Mouse (Mus musculus) gastrocnemius, postnatal 10 days (tissue): ENCODE results near the gene D2hgdh. TPM values are rescaled to one million over a fixed set of nuclear protein-coding genes. Genes with fewer than 3 reads are reported as not detected.
A peak's percentile ranks its signal among the peaks of the same experiment; 100 is the strongest.

Source experiments
- DNase-seq: peaks from one replicate; pipeline ENCODE4 v3.0.0; 2021; ENCODE audit warnings: mixed read lengths
- long read RNA-seq, 2 experiments: library from polyadenylated mRNA; stranded (forward); transcript quantifications; one replicate each; pipeline ENCODE4 v2.0.0; 2021
- total RNA-seq, 2 experiments: library from RNA; stranded (reverse); gene quantifications; 2 replicates each; pipeline ENCODE4 v1.2.3; 2021

The D2hgdh gene
- 10 to 100 TPM; 19.5 to 24.4 TPM for total RNA-seq
- long read RNA-seq, experiment 1, transcript D2hgdh-201 (10 exons, 3,232 nt), result major isoform, 11 of 42 reads
- long read RNA-seq, experiment 1, transcript D2hgdh-202 (10 exons, 3,459 nt), result minor isoform, 10 of 42 reads
- long read RNA-seq, experiment 1, partial matches to known transcripts, result 3 of 42 reads
- long read RNA-seq, experiment 1, other reads (novel, unspliced or antisense), result 18 of 42 reads
- long read RNA-seq, experiment 2, transcript D2hgdh-201 (10 exons, 3,232 nt), result major isoform, 12 of 44 reads
- long read RNA-seq, experiment 2, partial matches to known transcripts, result 9 of 44 reads
- long read RNA-seq, experiment 2, other reads (novel, unspliced or antisense), result 19 of 44 reads

DNA sequence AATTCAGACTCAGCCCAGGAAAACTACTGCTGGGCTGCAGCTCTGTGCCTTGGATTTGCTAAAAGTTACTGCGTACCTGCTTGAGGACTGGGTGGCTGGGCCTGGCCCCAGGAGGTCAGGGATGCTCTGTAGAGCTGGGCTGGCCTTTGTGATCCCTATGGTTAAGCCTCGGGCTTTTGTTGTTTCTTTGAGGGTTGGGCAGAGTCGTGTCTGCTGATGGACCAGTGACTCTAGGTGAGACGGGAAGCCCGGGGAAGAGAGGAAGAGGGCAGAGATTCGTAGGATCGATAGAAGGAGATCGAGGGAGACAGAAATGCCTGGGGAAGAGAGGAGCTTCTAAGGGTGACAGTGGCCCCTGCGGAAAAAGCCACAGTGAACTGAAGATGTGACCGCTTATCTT is at the start of gene D2hgdh:
Gene D2hgdh (plus strand): TSS at position 301 of the 400 bp plus-strand sequence.
- no peak for DNase-seq

DNA sequence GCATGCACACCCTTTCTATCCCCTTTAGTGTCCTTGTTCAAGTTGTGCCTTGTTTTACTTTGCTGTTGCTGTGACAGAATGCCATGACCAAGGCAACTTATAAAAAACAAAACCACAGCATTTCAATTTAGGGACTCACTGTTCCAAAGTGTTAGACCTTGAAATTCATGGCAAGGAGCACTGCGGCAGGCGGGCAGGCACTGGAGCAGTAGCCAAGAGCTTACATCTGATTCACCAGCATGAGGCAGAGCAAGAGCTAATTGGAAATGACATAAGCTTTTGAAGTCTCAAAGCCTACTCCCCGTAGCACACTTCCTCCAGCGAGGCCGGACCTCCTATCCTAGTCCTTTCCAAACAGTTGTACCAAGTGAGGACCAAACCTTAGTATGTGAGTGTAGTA is 48.0 kb upstream of the D2hgdh start:
- no peak for DNase-seq

DNA sequence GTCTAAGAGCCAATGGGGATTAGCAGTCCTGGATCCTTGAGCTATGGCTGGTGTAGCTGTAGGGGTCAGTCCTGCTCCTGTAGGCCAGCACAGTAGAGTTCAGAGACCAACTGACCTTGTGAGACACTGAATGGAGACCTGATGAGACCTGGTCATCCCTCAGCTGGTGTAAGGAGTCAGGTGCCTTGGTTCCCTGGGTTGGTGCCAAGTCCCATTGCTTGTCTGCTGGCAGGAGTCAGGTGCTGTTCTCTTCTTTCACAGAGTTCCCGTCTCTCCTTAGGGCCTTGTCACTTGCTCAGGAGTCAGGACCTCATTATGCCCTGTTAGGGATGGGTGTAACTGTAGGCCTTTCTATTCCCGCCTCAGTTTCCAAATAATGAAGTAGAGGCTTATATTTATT is 37.8 kb upstream of the D2hgdh start:
- no peak for DNase-seq

DNA sequence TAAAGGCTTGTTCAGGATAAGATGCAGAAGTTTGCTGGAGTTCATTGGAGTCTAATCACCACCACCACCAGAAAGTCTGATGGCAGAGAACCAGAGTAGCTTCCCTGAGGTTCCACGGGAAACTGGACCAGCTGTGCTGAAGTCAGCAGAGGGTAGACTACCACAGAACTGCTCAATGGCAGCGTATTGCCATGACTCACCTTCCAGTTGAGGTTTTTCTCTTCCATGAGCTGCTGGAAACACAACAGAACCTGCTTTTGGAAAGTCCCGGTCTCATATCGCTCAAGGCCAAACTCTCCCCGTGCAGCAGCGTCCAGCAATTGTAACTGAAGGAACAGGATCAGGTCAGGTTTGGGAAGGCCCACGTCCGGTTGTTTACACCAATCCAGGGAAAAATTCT is 30.2 kb upstream of the D2hgdh start:
- no peak for DNase-seq

DNA sequence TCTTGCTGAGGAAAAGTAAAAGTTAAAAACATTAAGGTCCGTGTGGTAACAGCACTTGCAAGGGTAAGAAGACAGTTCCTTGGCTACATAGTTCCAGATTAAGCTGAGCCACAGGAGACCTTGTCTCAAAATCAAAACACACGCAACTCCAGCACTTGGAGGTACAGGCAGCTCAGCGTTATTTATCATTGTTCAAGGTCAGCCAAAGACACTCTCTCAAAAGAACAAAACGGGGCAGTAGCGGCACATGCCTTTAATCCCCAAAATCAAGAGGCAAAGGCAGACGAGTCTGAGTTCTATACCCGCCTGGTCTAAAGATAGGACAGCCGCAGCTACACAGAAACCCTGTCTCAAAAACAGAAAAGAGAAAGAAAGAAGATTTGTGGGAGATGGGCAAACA is 28.8 kb upstream of the D2hgdh start:
- DNase-seq, result no peak

DNA sequence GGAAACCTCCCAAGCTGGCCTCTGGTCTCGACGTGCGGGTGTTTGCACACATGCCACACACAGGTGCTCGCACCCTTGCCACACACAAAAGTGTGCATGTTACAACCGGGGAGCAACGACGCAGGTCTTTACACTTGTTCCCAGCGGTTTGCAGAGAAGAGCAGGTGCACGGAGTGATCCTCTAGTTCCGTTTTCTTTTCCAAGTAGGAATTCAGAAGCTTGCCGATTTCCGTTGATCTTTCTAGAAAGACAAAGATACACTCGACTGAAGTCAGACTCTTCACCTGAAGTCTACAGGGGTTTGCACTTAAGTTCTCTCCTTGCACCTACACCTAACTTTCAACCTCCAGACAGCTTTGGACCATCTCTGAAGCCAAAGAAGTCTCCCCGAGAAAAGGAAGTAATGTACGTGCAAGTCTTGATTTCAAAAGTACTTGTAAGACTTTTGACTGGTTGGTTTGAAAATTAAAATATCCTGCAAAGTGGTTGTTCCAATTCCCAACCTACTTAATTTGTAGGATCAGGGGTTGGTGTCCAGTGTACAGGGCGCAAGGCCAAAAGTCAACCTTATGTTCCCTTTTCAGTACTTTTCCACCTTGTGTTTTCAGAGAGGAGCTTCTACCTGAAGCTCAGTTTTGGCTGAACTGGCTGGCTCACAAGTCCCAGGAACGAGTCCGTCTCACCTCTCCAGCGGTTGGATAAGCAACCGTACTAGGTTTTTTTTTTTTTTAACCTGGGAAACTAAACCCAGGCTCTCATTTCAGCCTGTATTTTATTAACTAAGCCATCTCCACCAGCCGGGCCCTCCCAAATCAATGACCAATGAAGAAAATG is 23.8 kb upstream of the D2hgdh start:
- DNase-seq, result no peak

DNA sequence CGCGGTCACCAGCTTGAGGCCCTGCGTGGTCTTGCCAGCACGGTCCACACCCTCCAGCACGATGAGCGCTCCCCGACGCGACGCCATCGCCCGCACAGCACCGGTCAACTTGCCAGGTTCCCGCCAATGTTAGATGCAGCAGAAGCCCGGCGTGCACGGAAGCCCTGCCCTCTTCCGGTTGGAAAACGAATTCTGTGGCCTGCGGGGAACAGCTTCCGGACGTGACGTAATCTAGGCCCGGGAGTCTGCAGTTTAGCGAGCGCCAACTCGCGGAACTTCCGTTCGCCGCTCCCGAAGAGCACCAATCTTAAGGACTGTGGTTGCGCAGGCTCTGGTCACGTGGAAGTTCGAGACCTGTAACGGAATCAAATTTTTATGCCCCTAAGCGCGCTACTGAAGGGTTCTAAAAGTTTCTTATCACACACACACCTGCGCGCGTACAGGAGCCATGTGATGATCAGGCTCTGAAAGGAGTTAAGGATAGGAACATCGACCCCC is 22.9 kb upstream of the D2hgdh start, which contains the start of gene Dtymk:
Gene Dtymk (minus strand): TSS at position 194 of the 498 bp plus-strand sequence.
- peak; percentile 86 for DNase-seq

DNA sequence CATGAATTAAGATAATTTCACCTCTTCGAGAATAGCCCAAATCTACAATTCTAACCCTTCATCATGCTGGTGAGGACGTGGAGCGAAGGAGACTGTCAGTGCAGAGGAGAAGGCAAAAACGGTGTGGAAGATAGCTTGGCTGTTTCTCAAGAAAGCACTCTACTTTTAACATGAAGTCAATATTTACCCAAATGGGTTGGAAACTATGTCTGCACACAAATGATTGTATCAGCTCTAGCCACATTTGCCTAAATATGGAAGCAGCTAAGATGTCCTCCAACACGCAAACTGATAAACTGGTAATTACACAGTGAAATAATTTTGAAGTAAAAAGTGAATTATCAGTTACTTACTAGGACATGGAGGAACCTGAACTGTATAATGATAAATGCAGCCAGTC is 21.9 kb upstream of the D2hgdh start:
- DNase-seq, result no peak

DNA sequence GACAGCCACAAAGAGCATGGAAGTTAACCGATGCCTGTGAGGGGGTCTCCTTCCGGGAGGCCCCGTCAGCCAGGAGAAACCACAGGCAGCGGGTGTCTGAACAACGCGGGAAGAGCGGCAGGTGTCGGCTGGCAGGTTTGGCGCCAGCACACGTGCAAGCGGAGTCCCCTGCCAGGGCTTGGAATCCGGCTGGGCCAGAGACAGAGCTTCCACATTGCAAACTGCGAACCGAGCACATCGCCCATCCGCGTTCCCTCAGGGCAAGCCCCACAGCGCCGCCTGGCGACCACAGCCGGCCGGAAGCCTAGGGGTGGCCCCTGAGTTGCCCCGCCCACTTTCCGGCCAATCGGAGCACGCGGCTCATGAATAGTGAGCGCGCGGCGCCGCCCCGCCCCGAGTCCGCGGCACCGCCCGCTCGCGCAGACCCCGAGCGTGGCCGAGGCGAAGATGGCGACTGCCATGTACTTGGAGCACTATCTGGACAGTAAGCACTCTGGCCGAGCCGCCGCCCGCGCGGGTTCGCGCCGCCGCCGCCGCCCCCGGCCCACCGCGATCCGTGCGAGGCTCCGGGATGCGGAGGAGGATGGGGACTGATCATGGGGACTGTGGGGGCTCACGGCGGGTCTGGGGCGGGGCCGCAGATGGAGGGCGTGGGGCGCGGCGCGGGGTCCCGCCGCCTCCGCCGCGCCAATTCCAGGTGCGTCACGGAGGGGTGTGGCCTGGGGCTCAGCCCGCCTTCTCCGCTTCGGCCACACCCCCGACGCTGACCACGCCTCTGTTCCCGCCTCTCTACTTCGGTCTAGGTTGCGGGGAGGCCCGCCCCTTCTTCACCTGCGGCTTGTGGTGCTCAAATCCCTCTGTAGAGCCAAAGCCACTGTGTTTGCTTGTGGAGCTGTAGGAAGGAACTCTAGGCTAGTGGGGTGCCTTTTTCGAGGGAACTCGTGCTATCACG is 20.9 kb upstream of the D2hgdh start, which contains the start of gene Ing5:
Gene Ing5 (plus strand): TSS at position 410 of the 952 bp plus-strand sequence.
- DNase-seq, result peak; percentile 100

DNA sequence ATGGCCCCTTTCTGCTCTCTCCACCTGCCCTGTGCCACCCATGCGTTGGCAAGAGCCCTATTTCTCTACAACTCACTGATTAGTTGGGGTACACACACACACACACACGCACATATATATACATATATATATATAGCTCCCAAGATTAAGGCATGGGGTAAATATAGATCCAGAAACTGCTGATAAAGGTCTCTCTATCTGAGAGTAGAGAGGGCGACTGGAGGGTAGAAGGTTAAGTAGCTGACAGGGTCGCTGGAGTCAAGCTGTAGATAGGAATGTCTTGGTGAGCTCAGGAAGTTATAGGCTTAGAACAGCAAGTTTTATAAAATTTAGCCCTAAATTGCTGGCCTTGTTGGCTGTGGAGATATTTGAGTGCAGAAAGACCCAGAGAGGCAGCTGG is 19.9 kb upstream of the D2hgdh start:
- DNase-seq, result no peak

DNA sequence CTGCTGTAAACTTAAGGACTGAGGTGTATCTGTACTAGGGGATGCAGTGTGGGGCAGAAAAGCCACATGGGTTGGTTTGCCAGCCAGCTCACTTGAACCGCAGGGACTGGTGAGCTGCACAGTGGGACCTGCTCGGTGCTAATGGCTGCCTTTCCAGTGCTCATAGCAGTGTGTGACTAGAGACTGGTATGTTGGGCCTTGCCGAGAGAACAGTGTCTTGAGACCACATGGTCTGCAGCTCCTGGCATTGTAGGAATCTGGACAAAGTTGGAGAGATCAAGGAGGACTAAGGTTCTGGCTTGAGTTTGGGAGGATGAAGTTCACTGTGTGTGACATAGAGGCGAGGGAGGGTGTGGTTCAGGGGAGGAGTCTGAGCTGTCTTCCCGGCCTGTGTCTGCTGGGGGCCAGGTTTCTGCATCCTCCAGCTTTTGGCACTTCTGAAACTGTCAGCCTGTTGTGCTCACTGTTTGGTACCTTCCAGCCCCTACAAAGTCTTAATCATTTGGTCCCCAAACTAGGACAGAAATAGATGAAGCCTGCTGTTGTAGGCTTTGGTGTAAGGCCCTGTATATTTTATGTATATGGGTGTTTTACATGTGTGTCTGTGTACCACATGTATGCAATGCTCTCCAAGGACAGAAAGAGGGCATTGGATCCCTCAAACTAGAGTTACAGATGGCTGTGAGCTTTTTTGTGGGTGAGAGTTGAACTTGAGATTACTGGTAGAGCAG is 19.3 kb upstream of the D2hgdh start:
- DNase-seq, result no peak

DNA sequence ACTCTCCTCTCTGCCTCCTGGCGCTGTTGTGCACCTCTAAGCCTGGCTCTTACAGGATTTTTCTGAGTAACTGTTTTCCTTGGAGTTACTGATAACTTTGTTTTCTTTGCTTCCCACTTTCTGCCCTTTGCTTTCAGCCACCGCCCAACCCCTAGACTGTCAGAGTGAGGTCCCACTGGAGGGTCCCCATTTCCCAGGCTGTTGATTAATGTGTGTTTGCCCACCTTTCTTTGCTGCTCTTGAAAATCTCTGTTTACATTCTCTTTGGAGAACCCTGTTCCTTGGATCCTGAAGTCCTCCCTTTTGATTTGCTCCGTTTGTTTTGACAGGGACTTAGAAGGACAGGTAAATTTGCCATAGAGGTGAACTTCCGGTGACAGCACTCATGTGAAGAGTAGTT is 15.8 kb upstream of the D2hgdh start:
- DNase-seq, result no peak

DNA sequence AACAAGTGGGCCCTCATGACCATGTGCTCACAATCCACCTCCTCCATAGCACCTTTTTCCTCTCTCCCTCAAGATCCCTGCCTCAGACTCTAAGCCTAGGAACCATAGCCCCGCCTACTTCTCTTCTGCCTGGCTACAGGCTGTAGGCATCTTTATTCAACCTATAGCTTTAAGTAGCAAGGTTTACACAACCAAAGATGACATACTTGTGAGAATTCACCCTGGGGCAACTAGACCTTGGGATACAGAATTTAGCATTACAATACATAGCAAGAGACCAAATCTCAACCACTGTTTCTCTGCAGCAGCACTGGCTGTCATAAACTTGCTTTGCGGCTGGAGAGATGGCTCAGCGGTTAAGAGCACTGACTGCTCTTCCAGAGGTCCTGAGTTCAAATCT is 14.7 kb upstream of the D2hgdh start:
- DNase-seq, result no peak

DNA sequence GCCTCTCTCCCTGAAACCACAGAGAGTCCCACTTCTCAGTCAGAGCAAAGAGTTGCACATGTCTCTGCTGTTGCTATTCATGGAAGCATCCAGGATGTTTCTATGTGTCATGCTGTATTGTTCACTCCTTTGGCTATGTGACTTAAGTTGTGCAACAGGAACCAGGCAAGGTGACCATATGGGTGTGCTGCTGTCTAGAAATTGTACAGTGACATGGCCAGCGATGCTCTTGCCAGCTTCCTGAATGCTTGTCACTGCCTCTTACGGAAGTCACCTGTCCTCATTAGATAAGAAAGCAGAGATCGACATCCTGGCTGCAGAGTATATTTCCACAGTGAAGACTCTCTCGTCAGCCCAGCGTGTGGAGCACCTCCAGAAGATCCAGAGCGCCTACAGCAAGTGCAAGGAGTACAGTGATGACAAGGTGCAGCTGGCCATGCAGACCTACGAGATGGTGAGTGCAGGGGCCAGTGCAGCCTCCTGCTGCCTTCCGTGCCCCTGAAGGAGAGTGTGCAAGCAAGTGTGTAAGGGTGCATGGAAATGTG is 13.1 kb upstream of the D2hgdh start:
- DNase-seq, result no peak

DNA sequence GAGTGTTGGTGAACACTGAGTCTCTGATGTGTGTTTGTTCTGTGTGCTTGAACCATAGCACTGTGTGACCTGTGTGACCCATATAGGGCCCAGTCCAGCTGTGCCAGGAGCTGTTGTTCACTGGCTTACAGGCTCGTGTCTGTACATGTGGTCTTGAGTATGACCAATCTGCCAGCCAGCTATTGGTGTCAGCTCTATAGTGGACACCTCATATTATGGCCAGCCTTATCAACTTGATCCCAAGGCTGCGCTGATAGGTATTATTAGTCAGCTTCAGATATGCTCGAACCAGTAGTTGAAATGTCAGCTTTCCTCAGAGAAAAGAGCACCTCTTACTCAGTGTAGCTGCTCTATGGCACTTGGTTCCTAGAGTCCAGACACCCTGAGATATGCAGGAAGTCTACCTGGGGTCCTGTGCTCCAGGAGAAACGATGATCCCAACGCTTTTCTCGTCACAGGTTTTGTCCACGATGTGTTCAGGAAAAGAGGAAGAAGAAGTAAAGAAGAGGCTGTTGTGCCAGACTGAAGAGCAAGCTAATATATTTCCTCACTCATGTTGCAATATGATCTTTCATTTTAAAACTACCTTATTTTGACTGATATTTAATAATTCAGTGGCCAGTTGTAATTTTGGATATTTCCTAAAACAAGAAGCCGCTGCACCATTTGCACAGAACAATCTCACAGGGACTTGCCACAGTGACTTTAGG is 6.7 kb upstream of the D2hgdh start:
- DNase-seq, result no peak

DNA sequence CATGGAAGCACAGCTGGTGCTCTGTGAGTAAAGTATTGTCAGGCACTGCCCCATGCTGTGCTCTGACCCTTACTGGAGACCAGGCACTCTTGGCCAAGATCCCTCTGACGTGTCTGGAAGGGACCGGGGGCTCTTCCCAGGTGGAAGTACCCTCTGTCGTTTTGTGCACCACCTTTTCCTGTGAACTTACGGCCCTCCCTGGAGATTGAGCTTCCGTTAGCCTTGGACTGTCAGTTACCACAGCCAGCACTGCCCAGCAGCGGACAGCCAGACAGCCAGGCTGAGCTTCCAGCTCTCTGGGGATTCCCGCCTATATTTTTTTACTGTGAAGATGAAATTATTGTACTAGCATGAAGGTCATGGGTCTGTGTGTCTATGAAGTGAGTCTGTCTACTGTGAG is 6.0 kb upstream of the D2hgdh start:
- DNase-seq, result no peak

DNA sequence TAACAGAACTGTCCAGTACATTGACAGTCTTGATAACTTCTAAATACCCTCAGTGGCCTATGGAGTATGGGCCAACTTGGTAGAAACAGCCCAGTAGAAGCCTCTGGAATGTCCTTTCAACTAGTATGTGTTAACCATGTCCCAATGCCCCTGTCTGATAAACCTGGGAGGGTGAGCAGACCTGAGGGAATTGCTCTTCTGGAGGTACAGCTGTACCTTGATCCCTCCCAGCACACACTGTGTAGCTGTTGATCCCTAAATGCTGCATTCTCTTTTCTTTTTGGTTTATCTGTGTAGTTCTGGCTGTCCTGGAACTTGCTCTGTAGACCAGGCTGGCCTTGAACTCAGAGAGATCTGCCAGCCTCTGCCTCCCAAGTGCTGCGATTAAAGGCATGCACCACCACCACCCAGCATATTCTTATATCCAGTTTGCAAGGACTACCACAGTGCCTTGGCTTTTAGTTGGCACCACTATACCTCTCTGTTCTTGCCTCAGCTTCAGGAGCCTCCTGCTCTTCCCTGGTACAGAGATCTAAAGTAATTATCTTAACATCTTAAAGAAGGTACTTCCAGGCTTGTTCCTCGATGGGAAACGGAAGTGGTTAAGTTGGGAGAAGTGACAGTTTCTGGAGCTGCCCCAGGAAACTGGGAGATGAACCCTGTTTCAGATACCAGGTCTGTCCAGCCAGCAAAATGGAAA is 763 bp upstream of the D2hgdh start:
- no peak for DNase-seq

DNA sequence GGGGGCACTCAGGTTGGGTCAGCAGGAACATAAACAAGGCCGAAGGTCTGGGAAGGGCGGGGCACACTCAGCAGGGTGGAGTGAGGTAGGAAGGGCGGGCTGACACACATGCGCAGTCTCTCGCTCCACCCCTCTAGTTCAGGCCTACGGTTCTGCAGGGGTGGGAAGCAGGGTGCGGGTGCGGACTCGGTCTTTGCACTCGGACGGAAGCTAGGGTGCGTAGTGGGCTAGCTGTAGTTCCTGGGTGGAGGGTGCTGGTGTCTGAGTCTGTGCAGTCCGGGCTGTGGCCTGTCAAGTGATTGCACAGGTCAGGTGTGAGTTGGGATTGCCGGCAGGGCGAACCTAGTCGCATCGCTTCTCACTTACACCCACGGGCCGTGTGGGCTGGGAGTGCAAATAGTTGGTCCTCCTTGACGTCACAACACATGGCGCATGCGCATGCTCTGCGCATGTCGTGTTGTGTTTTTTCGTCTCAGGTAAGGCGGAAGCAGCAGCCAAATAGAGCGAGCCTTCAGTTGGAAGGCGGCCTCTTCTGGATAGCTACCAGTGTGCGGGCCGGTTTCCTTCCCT is 481 bp downstream of the D2hgdh start:
- DNase-seq, result peak; percentile 91

DNA sequence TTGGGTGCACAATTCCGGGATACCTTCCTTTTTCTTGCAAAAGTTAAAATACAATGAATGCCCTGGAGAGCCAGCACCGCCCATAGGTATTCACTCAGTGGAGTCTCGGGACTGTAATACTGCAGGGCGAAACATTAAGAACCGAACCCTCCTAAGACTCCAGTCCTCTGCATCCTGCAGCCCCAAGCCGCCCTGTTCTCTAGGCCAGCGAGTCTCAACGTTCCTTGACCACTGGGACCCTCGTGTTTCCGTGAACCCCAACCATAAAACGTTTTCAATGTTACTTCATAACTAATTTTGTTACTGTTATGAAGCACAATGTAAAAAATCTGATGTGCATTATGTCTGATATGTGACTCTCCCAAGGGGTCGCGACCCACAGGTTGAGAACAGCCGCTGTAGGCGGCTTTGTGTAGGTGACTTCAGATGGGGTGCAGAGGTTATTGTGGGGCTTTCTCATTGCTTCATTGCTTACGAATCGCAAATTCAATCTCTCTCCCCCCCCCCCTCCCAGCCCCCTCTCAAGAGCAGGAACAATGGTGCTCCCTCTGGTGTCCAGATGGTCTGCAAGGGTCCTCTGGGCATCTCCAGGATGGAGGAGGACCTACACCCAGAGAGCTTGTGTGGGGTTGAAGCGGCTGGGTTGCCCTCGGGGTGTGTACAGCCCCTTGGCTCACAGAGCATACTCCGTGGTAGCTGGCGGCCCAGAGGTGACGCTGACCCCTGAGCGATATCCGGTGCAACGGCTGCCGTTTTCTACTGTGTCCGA is 1.2 kb downstream of the D2hgdh start:
- DNase-seq, result no peak
